In the genomic region with DNA sequence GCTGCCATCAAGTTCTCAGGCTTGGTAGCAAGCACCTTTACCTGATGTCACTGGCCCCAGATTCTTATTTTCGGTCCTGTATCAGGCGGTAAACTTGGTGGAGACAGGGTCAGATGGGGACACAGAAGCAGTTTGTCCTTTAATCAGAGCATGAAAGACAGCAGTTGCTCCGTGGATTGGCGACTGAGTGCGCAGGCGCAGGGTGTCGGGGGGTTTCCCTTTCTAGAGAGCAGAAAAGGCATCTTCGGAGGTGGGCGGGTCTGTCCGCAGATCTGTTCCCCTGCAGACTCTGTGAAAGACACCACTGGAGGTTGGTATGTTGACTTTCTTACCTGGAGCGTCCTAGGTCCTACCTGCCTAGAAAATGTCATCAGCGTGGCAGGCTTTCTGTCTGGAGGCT, we compare ENCODE assay signal across 25 mouse cellular contexts.
"Had no signal": no experiment of that assay in that cellular context is flagged by ENCODE, and none has a peak within 500 bp of the region (broad histone marks: within the 10 kb centered on the region; RNA-seq: fewer than 3 reads in every experiment).

No protein-coding gene starts in this region.

- H3K9me3 ChIP-seq: hindbrain, embryonic 10.5 days; hindbrain, embryonic 12.5 days; kidney, embryonic 15.5 days; limb, embryonic 10.5 days; limb, embryonic 12.5 days; liver, embryonic 13.5 days; liver, embryonic 15.5 days had no signal

- H3K4me2 ChIP-seq: heart, embryonic 11.5 days; hindbrain, embryonic 12.5 days; hindbrain, embryonic 14.5 days; kidney, embryonic 15.5 days; limb, embryonic 12.5 days; liver, embryonic 11.5 days; liver, embryonic 13.5 days; liver, embryonic 15.5 days had no signal

- H3K4me3 ChIP-seq: gastrocnemius, adult 2 months; heart, adult 2 months; hindbrain, embryonic 10.5 days; hindbrain, embryonic 12.5 days; kidney, embryonic 15.5 days; left cerebral cortex, adult 2 months; limb, embryonic 10.5 days; limb, embryonic 12.5 days; liver, embryonic 13.5 days; liver, embryonic 15.5 days had no signal

- ATAC-seq: hindbrain, embryonic 16.5 days; intestine, embryonic 16.5 days had no signal

- H3K4me1 ChIP-seq: limb, embryonic 12.5 days had no signal

- H3K36me3 ChIP-seq: hindbrain, embryonic 10.5 days; hindbrain, embryonic 12.5 days; kidney, embryonic 15.5 days; limb, embryonic 10.5 days; limb, embryonic 12.5 days; liver, embryonic 13.5 days; liver, embryonic 15.5 days had no signal

- DNase-seq: gastrocnemius, adult 2 months; gastrocnemius, postnatal 10 days; gastrocnemius, postnatal 25 days; heart, adult 2 months; heart, postnatal 4 days; kidney, adult 11 months; kidney, adult 2 months; kidney, adult 9 months; kidney, postnatal 14 days; kidney, postnatal 36 days; liver; liver, embryonic 13.5 days had no signal

- H3K27ac ChIP-seq: gastrocnemius, adult 2 months; heart, adult 2 months; hindbrain, embryonic 10.5 days; hindbrain, embryonic 12.5 days; hindbrain, embryonic 14.5 days; kidney, embryonic 15.5 days; kidney, postnatal 0 days; left cerebral cortex, adult 2 months; limb, embryonic 10.5 days; limb, embryonic 12.5 days; liver, embryonic 13.5 days; liver, embryonic 15.5 days had no signal

- H3K9ac ChIP-seq: hindbrain, embryonic 12.5 days; hindbrain, embryonic 14.5 days; kidney, embryonic 15.5 days; limb, embryonic 12.5 days; liver, embryonic 13.5 days; liver, embryonic 15.5 days had no signal

- H3K27me3 ChIP-seq: hindbrain, embryonic 12.5 days; kidney, embryonic 15.5 days; liver, embryonic 13.5 days; liver, embryonic 15.5 days had no signal
